Mouse (Mus musculus) embryonic facial prominence, embryonic 14.5 days (tissue): ENCODE measurements around the gene Tra2a. TPM values are rescaled to one million over a fixed set of nuclear protein-coding genes. Genes with fewer than 3 reads are reported as not detected.
A peak's percentile ranks its signal among the peaks of the same experiment; 100 is the strongest.

Experiments used
- ATAC-seq: fragments of 200-750 bp; cut with Nextera tagmentation; 2 replicates; pipeline ENCODE4 v1.8.0; 2017; ENCODE audit warnings: low read depth, moderate number of reproducible peaks, moderate TSS enrichment
- DNase-seq: peaks from one replicate; pipeline ENCODE4 v3.0.0-alpha.2; 2015; ENCODE audit warnings: low spot score
- H3K27ac ChIP-seq: fragments of 300-500 bp; sonication (generic); replicated peaks from 2 replicates; pipeline ENCODE4 v1.5.1; 2014; ENCODE audit warnings: low read depth, mild to moderate bottlenecking, low read length, moderate library complexity
- H3K27me3 ChIP-seq: fragments of 300-500 bp; sonication (generic); replicated peaks from 2 replicates; pipeline ENCODE4 v1.6.1; 2014; ENCODE audit warnings: low read length; ENCODE audit not compliant: control insufficient read depth, insufficient read depth
- H3K36me3 ChIP-seq: fragments of 300-500 bp; sonication (generic); 2 replicates; pipeline ENCODE4 v1.6.1; 2014; ENCODE audit warnings: low read length, mixed read lengths; ENCODE audit not compliant: control insufficient read depth, insufficient read depth
- H3K4me1 ChIP-seq: fragments of 300-500 bp; sonication (generic); 2 replicates; pipeline ENCODE4 v1.6.1; 2014; ENCODE audit warnings: antibody characterized with exemption, low read length; ENCODE audit not compliant: control insufficient read depth, insufficient read depth
- H3K4me2 ChIP-seq: fragments of 300-500 bp; sonication (generic); 2 replicates; pipeline ENCODE4 v1.6.1; 2014; ENCODE audit warnings: low read depth, mild to moderate bottlenecking, low read length, moderate library complexity, mixed read lengths
- H3K4me3 ChIP-seq: fragments of 300-500 bp; sonication (generic); 2 replicates; pipeline ENCODE4 v1.5.1; 2014; ENCODE audit warnings: low read depth, mild to moderate bottlenecking, low read length
- H3K9ac ChIP-seq: fragments of 300-500 bp; sonication (generic); 2 replicates; pipeline ENCODE4 v1.6.1; 2014; ENCODE audit warnings: low read depth, mild to moderate bottlenecking, low read length, moderate library complexity, mixed read lengths
- H3K9me3 ChIP-seq: fragments of 300-500 bp; sonication (generic); 2 replicates; pipeline ENCODE4 v1.6.1; 2016; ENCODE audit warnings: low read length; ENCODE audit not compliant: control insufficient read depth
- WGBS: fragments of 180-500 bp; shearing (Covaris S2); extraction: QIAGEN DNeasy Blood & Tissue Kit; methylation state at CpG from one replicate; pipeline ENCODE4 v1.1.7; 2014; 5-methylcytosine and 5-hydroxymethylcytosine counted together
- polyA plus RNA-seq: library from polyadenylated mRNA; unstranded; fragments of >200 nt; fragmentation: Nextera tagmentation; extraction: Ambion mirVana; gene quantifications from 2 replicates; pipeline ENCODE4 v1.2.1, GENCODE M21; 2014

Gene Tra2a
- polyA plus RNA-seq, 1 experiment from 2014 or later = 40.6 TPM

DNA sequence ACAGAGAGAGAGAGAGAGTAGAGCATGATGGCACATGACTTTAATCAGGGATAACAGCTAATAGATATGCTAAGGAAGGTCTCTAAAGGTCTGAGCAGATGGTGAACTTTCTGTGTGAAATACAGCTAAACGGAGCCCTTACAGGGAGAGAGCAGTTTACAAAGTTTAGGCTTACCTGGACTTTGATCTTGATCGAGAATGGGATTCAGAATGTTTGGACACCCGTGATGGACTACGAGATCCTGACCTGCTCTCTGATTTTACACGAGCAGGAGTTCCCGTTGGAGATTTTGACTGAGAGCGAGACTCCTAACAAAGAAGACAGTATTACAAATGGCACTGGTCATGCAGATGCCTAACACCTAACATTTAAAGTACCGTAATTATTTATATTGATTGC, 11.6 kb downstream of the Tra2a start:
- no peaks in the 10 kb centered on the region for H3K4me1 ChIP-seq
- no peak overlapping the region for H3K27ac ChIP-seq
- peaks cover 47% of the 10 kb centered on the region for H3K36me3 ChIP-seq
- no peaks in the 10 kb centered on the region for H3K27me3 ChIP-seq
- no peak overlapping the region for H3K9ac ChIP-seq
- DNase-seq (no peak), ATAC-seq (no peak)
- no peaks in the 10 kb centered on the region for H3K9me3 ChIP-seq
- H3K4me3 ChIP-seq = no peak overlapping the region
- H3K4me2 ChIP-seq = no peak overlapping the region
- WGBS = 95% methylated on average over 8 of the region's 8 CpGs

DNA sequence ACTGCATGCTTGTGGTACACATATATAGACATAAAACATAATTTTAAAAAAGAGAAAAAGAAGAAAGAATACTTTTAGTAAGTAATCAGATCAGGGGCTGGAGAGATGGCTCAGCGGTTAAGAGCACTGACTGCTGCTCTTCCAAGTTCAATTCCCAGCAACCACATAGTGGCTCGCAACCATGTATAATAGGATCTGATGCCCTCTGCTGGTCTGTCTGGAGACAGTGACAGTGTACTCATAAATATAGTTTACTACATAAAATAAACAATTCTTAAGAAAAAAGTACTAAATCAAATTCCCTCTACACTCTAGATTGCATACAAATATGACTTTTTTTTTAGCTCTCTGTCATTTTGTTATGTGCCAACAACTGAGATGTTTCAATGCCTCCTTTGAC, 12.6 kb downstream of the Tra2a start:
- DNase-seq (no peak), ATAC-seq (no peak)
- Histone ChIP-seq H3K4me3 (no peak overlapping the region), H3K9ac (no peak overlapping the region), H3K9me3 (no peaks in the 10 kb centered on the region), H3K27me3 (no peaks in the 10 kb centered on the region), H3K4me1 (no peaks in the 10 kb centered on the region), H3K27ac (no peak overlapping the region), H3K36me3 (peaks cover 53% of the 10 kb centered on the region), H3K4me2 (no peak overlapping the region)
- 95% methylated on average over 2 of the region's 2 CpGs for WGBS

DNA sequence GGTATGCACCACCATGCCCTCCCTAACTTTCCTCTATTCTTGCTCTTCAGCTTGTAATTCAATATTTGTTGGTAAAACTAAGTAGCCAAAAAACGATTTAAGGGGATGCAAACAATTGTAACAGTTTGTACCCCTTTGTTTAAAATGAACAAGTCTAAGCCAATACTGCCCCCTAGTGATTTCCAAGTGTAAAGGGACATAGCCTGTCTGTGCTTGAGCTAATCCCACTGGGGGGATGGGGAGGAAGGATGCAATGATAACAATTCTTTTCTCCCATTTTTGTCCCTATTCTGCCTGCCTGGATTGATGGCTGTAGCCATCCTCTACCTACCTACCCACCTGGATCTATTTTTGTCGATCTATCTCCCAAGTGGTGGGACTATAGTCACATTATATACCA, 16.6 kb downstream of the Tra2a start:
- Histone ChIP-seq H3K4me3 (no peak overlapping the region), H3K4me1 (no peaks in the 10 kb centered on the region), H3K27ac (no peak overlapping the region), H3K9ac (no peak overlapping the region), H3K4me2 (no peak overlapping the region), H3K9me3 (no peaks in the 10 kb centered on the region), H3K27me3 (no peaks in the 10 kb centered on the region), H3K36me3 (peaks cover 84% of the 10 kb centered on the region)
- DNase-seq = peak; percentile 85
- 58% methylated on average over 2 of the region's 2 CpGs for WGBS
- no peak for ATAC-seq

DNA sequence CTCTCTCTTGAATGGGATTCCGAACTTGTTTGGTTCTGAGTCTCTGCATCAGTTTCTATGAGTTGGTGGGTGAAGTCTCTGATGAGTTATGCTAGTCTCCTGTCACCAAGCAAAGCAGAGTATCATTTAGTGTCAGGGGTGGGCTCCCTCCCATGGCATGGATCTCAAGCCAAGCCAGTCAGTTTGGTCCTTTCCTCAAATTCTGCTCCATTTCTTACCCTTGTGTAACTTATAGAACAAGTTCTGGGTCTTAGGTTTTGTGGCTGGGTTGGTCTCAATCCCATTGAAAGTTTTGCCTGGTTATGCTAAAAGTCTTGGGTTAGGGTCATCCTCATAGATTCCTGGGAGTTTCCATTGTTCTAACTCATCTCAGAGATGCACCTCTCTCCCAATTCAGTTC, 21.5 kb downstream of the Tra2a start:
- no peak for DNase-seq
- H3K36me3 ChIP-seq = peaks cover 45% of the 10 kb centered on the region

DNA sequence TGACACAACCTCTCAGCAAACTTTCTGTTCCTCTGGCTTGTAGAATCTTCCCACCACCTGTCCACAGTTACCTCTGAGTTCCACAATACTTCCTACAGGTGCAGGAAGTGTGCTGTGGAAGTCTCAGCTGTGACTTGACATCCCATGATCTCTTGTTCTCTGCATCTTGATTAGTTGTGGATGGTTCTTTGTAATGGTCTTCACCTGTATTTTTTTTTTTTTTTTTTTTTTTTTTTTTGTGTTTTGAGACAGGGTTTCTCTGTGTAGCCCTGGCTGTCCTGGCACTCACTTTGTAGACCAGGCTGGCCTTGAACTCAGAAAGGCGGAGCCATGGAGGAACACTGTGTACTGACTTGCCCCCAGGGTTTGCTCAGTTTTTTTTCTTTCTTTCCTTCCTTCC, 22.3 kb downstream of the Tra2a start:
- Histone ChIP-seq H3K9ac (no peak overlapping the region), H3K27me3 (no peaks in the 10 kb centered on the region), H3K4me3 (no peak overlapping the region), H3K9me3 (no peaks in the 10 kb centered on the region), H3K4me1 (0 out of 2 replicates have a peak, but pooled peaks cover 3% of the 10 kb centered on the region), H3K36me3 (peaks cover 42% of the 10 kb centered on the region), H3K4me2 (no peak overlapping the region), H3K27ac (no peak overlapping the region)
- DNase-seq (no peak), ATAC-seq (no peak)
- WGBS = 100% methylated on average over 1 of the region's 1 CpGs

More for the DNA sequence above, 21.5 kb downstream of the Tra2a start:
- no peak overlapping the region for H3K9ac ChIP-seq
- 0 out of 2 replicates have a peak, but pooled peaks cover 3% of the 10 kb centered on the region for H3K4me1 ChIP-seq
- H3K27ac ChIP-seq = no peak overlapping the region
- WGBS = 71% methylated on average over 1 of the region's 1 CpGs
- no peaks in the 10 kb centered on the region for H3K9me3 ChIP-seq
- H3K27me3 ChIP-seq = no peaks in the 10 kb centered on the region
- no peak overlapping the region for H3K4me3 ChIP-seq
- H3K4me2 ChIP-seq = no peak overlapping the region
- no peak for ATAC-seq

DNA sequence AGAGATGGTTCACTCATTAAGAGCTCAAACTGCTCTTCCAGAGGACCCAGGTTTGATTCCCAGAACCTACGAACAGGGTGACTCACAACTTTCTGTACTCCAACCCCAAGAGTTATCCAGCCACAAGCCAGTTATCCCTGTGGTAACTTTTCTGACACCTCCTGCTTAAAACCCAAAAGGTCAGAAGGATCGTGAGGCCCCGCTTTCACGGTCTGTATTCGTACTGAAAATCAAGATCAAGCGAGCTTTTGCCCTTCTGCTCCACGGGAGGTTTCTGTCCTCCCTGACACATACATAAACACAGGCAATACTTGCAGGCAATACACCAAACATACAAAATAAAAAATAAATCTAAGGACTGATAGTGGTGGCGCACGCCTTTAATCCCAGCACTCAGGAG, 27.5 kb downstream of the Tra2a start:
- H3K4me1 ChIP-seq = 0 out of 2 replicates have a peak, but pooled peaks cover 3% of the 10 kb centered on the region
- H3K4me3 ChIP-seq = no peak overlapping the region
- no peaks in the 10 kb centered on the region for H3K27me3 ChIP-seq
- no peak overlapping the region for H3K4me2 ChIP-seq
- ATAC-seq (peak; percentile 100), DNase-seq (peak; percentile 89)
- no peaks in the 10 kb centered on the region for H3K9me3 ChIP-seq
- H3K36me3 ChIP-seq = no peaks in the 10 kb centered on the region; the same call in 1 of the 2 replicates
- H3K27ac ChIP-seq = no peak overlapping the region
- WGBS = 52% methylated on average over 9 of the region's 9 CpGs
- no peak overlapping the region for H3K9ac ChIP-seq

DNA sequence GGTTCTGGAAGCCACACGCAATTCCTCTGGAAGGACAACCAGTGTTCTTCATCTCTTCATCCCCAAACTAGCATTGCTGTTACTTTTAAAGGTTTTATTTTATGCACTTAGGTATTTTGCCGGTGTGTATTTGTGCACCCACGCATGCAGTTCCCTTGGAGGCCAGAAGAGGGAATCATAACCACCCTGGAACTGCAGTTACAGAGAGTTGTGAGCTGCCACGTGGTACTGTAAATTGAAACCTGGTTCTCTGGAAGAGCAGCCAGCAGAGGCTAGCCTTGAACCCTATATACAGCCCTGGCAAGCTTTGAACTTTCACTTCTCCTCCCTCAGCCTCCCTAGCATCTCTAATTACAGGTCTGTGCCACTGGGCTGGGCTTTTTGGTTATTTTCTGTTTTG, 30.5 kb downstream of the Tra2a start:
- 47% methylated on average over 4 of the region's 4 CpGs for WGBS
- DNase-seq (no peak), ATAC-seq (no peak)
- H3K27me3 ChIP-seq = no peaks in the 10 kb centered on the region
- no peak overlapping the region for H3K4me2 ChIP-seq
- no peaks in the 10 kb centered on the region for H3K36me3 ChIP-seq
- no peak overlapping the region for H3K9ac ChIP-seq
- no peak overlapping the region for H3K27ac ChIP-seq
- no peaks in the 10 kb centered on the region for H3K9me3 ChIP-seq
- 0 out of 2 replicates have a peak, but pooled peaks cover 3% of the 10 kb centered on the region for H3K4me1 ChIP-seq
- no peak overlapping the region for H3K4me3 ChIP-seq

DNA sequence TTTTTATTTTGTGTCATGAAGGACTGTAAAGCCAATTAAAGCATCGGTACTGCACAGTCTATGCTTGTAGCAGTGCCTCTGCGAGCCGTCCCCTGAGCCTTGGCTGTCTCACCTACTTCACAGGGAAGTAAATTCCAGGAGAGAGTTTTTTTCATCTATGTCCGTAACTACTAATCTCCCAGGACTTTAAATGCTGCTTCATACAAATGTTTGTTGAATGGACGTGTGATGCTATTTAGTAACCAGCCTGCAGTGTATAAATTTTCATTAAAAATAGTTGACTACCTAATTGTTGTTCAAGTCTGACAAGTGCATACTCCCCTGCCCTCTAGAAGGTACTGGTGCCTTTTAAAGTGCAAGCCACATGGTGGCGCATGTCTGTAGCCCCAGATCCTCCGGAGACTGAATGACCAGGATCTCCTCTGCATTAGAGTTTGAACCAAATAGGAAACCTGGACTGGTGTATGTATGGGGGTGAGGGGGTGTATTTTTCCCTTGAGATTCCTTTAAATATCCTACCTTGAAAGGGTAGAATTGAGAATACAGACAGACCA, 35.6 kb downstream of the Tra2a start:
- no peaks in the 10 kb centered on the region for H3K9me3 ChIP-seq
- DNase-seq = peak; percentile 58
- H3K27ac ChIP-seq = no peak overlapping the region
- ATAC-seq = 0 out of 2 replicates have a peak, but pooled peaks have one; percentile 32
- no peaks in the 10 kb centered on the region for H3K27me3 ChIP-seq
- 16% methylated on average over 7 of the region's 7 CpGs for WGBS
- no peak overlapping the region for H3K4me2 ChIP-seq
- H3K9ac ChIP-seq = no peak overlapping the region
- H3K36me3 ChIP-seq = no peaks in the 10 kb centered on the region
- H3K4me3 ChIP-seq = no peak overlapping the region
- H3K4me1 ChIP-seq = 0 out of 2 replicates have a peak, but pooled peaks cover 2% of the 10 kb centered on the region

DNA sequence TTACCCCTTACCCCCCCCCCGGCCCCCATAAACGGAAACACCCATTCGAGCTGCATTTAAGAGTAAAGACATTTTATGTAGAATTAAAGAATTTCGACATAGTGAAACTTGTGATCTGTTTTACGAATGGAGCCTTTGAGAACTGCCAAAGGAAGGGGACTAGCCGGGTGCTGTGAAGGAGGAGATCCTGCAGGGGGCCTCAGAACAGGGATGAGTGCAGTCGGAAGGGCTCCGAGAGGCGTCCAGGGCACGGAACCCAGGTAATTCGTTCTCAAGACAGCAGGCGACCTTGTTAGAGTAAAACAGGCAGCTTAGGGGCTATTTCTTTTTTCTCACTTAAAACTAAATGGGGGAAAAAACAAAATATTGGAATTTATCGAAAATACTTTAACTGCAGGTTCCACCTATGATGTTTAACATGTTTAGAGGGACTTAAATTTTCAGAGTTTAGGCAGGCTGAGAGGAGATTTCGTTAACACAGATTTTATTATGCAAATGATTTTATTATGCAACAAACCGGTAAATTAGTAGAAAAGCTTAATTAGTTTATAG, 36.6 kb downstream of the Tra2a start:
- ATAC-seq (peak; percentile 70; the same call in 1 of the 2 replicates), DNase-seq (peak; percentile 72)
- H3K27me3 ChIP-seq = no peaks in the 10 kb centered on the region
- H3K4me2 ChIP-seq = peak overlapping the region; percentile 23
- H3K36me3 ChIP-seq = no peaks in the 10 kb centered on the region
- no peak overlapping the region for H3K27ac ChIP-seq
- 0 out of 2 replicates have a peak, but pooled peaks cover 2% of the 10 kb centered on the region for H3K4me1 ChIP-seq
- 0 out of 2 replicates have a peak overlapping the region, but pooled peaks have one; percentile 14 for H3K9ac ChIP-seq
- H3K9me3 ChIP-seq = no peaks in the 10 kb centered on the region
- no peak overlapping the region for H3K4me3 ChIP-seq
- WGBS = 8% methylated on average over 15 of the region's 15 CpGs
